ENCODE assay signal across 13 mouse cellular contexts in genomic region chr11:94933584-94933983, GRCm38 (mm10). TPM values are rescaled to one million over a fixed set of nuclear protein-coding genes. Genes with fewer than 3 reads are reported as not detected.
DNase-seq lines count a peak whose midpoint lies in the region; ATAC-seq lines count a peak whose summit lies in the region.
"Had no signal": no experiment of that assay in that cellular context is flagged by ENCODE, and none has a peak within 500 bp of the region (broad histone marks: within the 10 kb centered on the region; RNA-seq: fewer than 3 reads in every experiment).

No protein-coding gene starts in this region.

- WGBS in hindbrain, embryonic 10.5 days = 17% methylated on average over 8 of the region's 8 CpGs
- WGBS in hindbrain, embryonic 16.5 days = 16% methylated on average over 8 of the region's 8 CpGs
- 6% methylated on average over 8 of the region's 8 CpGs for WGBS in intestine, embryonic 14.5 days

- no peak overlapping the region for H3K4me3 ChIP-seq in hindbrain, embryonic 10.5 days
- no peak overlapping the region for H3K4me3 ChIP-seq in hindbrain, embryonic 16.5 days (ENCODE audit: low read length)
- no peak overlapping the region for H3K4me3 ChIP-seq in intestine, embryonic 14.5 days (ENCODE audit: low read depth, low read length)
- H3K4me3 ChIP-seq: hindbrain, embryonic 13.5 days; neural tube, embryonic 12.5 days had no signal

- H3K4me1 ChIP-seq in hindbrain, embryonic 10.5 days (replicated peaks) = peaks cover 71% of the 10 kb centered on the region
- H3K4me1 ChIP-seq in hindbrain, embryonic 16.5 days (ENCODE audit: control insufficient read depth, insufficient read depth, low read depth, low read length) = peaks cover 16% of the 10 kb centered on the region
- H3K4me1 ChIP-seq in intestine, embryonic 14.5 days (replicated peaks; ENCODE audit: control insufficient read depth, insufficient read depth, low read length) = peaks cover 60% of the 10 kb centered on the region

- H3K27ac ChIP-seq in hindbrain, embryonic 10.5 days = peak overlapping the region; percentile 53
- no peak overlapping the region for H3K27ac ChIP-seq in hindbrain, embryonic 16.5 days (ENCODE audit: low read depth, low read length)
- H3K27ac ChIP-seq in intestine, embryonic 14.5 days (ENCODE audit: low read depth) = peak overlapping the region; percentile 95
- H3K27ac ChIP-seq: liver, embryonic 14.5 days; neural tube, embryonic 12.5 days had no signal

- H3K27me3 ChIP-seq in hindbrain, embryonic 10.5 days (ENCODE audit: insufficient read depth, poor library complexity, severe bottlenecking) = peaks cover 80% of the 10 kb centered on the region
- H3K27me3 ChIP-seq in hindbrain, embryonic 16.5 days (replicated peaks; ENCODE audit: control insufficient read depth, insufficient read depth, low read length) = peaks cover 38% of the 10 kb centered on the region
- no peaks in the 10 kb centered on the region for H3K27me3 ChIP-seq in intestine, embryonic 14.5 days (replicated peaks; ENCODE audit: control insufficient read depth, insufficient read depth, low read length)

- no peaks in the 10 kb centered on the region for H3K36me3 ChIP-seq in hindbrain, embryonic 10.5 days
- no peaks in the 10 kb centered on the region for H3K36me3 ChIP-seq in hindbrain, embryonic 16.5 days (ENCODE audit: control insufficient read depth, insufficient read depth, low read length)
- H3K36me3 ChIP-seq in intestine, embryonic 14.5 days (ENCODE audit: control insufficient read depth, insufficient read depth, low read length) = peaks cover 7% of the 10 kb centered on the region; the same call in 1 of the 2 replicates
- H3K36me3 ChIP-seq: hindbrain, embryonic 13.5 days; neural tube, embryonic 12.5 days had no signal

- H3K9me3 ChIP-seq in hindbrain, embryonic 10.5 days = no peaks in the 10 kb centered on the region
- H3K9me3 ChIP-seq in hindbrain, embryonic 16.5 days (ENCODE audit: control insufficient read depth, low read length) = no peaks in the 10 kb centered on the region
- no peaks in the 10 kb centered on the region for H3K9me3 ChIP-seq in intestine, embryonic 14.5 days (ENCODE audit: control insufficient read depth, low read length)
- H3K9me3 ChIP-seq: hindbrain, embryonic 13.5 days; neural tube, embryonic 12.5 days had no signal

- H3K9ac ChIP-seq in hindbrain, embryonic 16.5 days (ENCODE audit: low read depth, low read length) = no peak overlapping the region
- H3K9ac ChIP-seq in intestine, embryonic 14.5 days (ENCODE audit: low read length) = 0 out of 2 replicates have a peak overlapping the region, but pooled peaks have one; percentile 2
- H3K9ac ChIP-seq: hindbrain, embryonic 13.5 days; liver, embryonic 14.5 days; neural tube, embryonic 12.5 days had no signal

- ATAC-seq in hindbrain, embryonic 16.5 days = no peak
- ATAC-seq in intestine, embryonic 14.5 days (replicated peaks; ENCODE audit: low FRiP score, low TSS enrichment, low read depth) = no peak

- no peak overlapping the region for H3K4me2 ChIP-seq in hindbrain, embryonic 16.5 days (ENCODE audit: low read length)
- H3K4me2 ChIP-seq in intestine, embryonic 14.5 days (ENCODE audit: low read length) = peak overlapping the region; percentile 60
- H3K4me2 ChIP-seq: hindbrain, embryonic 13.5 days; neural tube, embryonic 12.5 days had no signal

- DNase-seq in hindbrain, embryonic 10.5 days (ENCODE audit: low spot score) = peak; percentile 28
- peak; percentile 77 to 79 for DNase-seq in urinary bladder, postnatal 4 days (ENCODE audit: low spot score in 2 of 2)
- DNase-seq in urinary bladder, adult 2 months (ENCODE audit: low spot score) = no peak
- DNase-seq in intestine, embryonic 14.5 days (ENCODE audit: low spot score) = no peak
- DNase-seq in adipocyte (ENCODE audit: low spot score) = no peak
- no peak for DNase-seq in left cerebral cortex, adult 11 months (ENCODE audit: low spot score)
- no peak for DNase-seq in adrenal gland, postnatal 4 days (ENCODE audit: low spot score in 2 of 2)
- DNase-seq: adrenal gland, adult 2 months; cerebellum, adult 9-11 months had no signal

RNA-seq across cellular contexts. Expression of gene Col1a1, which starts 2.4 kb away (rescaled TPM):
- 98.1 and 193 TPM in 2 replicates for polyA plus RNA-seq in hindbrain, embryonic 10.5 days (2016; fragmentation: Nextera tagmentation; extraction: Ambion mirVana)
- polyA plus RNA-seq in hindbrain, embryonic 16.5 days (2015; fragmentation: Nextera tagmentation; extraction: Ambion mirVana) = 105 and 275 TPM in 2 replicates
- polyA plus RNA-seq in urinary bladder, adult 2 months (2012; rRNA removed) = 953 and 1,532 TPM in 2 replicates
- 841 and 905 TPM in 2 replicates for polyA plus RNA-seq in intestine, embryonic 14.5 days (2014; fragmentation: Nextera tagmentation; extraction: Ambion mirVana)
- total RNA-seq in adrenal gland, postnatal 4 days (2021) = 1,000 to 10,000 TPM in 1 of 2 experiments, 100 to 1,000 TPM in 1; 890 to 1,096 TPM

RNA-seq across cellular contexts. Expression of gene Hils1, which starts 33.8 kb away (rescaled TPM):
- polyA plus RNA-seq in hindbrain, embryonic 10.5 days (2016; fragmentation: Nextera tagmentation; extraction: Ambion mirVana) = not detected in 2 replicates
- not detected in 2 replicates for polyA plus RNA-seq in hindbrain, embryonic 16.5 days (2015; fragmentation: Nextera tagmentation; extraction: Ambion mirVana)
- polyA plus RNA-seq in urinary bladder, adult 2 months (2012; rRNA removed) = 0.19 and 0.22 TPM in 2 replicates
- polyA plus RNA-seq in intestine, embryonic 14.5 days (2014; fragmentation: Nextera tagmentation; extraction: Ambion mirVana) = not detected in 2 replicates
- not detected for total RNA-seq in adrenal gland, postnatal 4 days (2021)
- total RNA-seq: adrenal gland, adult 2 months had no signal
- polyA plus RNA-seq: adrenal gland, adult 2 months; hindbrain, embryonic 13.5 days; liver, embryonic 14.5 days; neural tube, embryonic 12.5 days had no signal

RNA-seq across cellular contexts. Expression of gene Sgca, which starts 42.5 kb away (rescaled TPM):
- 0.10 TPM in 1 of 2 replicates, not detected in the other for polyA plus RNA-seq in hindbrain, embryonic 10.5 days (2016; fragmentation: Nextera tagmentation; extraction: Ambion mirVana)
- polyA plus RNA-seq in hindbrain, embryonic 16.5 days (2015; fragmentation: Nextera tagmentation; extraction: Ambion mirVana) = 0.24 and 1.3 TPM in 2 replicates
- polyA plus RNA-seq in urinary bladder, adult 2 months (2012; rRNA removed) = 69.2 and 93.5 TPM in 2 replicates
- 0.22 TPM in 1 of 2 replicates, not detected in the other for polyA plus RNA-seq in intestine, embryonic 14.5 days (2014; fragmentation: Nextera tagmentation; extraction: Ambion mirVana)
- 1 to 10 TPM; 2.8 to 3.9 TPM for total RNA-seq in adrenal gland, postnatal 4 days (2021)
- total RNA-seq: adrenal gland, adult 2 months had no signal
- polyA plus RNA-seq: liver, embryonic 14.5 days had no signal

RNA-seq across cellular contexts. Expression of gene Ppp1r9b, which starts 57.3 kb away (rescaled TPM):
- polyA plus RNA-seq in hindbrain, embryonic 10.5 days (2016; fragmentation: Nextera tagmentation; extraction: Ambion mirVana) = 10.4 and 11.8 TPM in 2 replicates
- polyA plus RNA-seq in hindbrain, embryonic 16.5 days (2015; fragmentation: Nextera tagmentation; extraction: Ambion mirVana) = 17.8 and 18.8 TPM in 2 replicates
- polyA plus RNA-seq in urinary bladder, adult 2 months (2012; rRNA removed) = 16.0 and 35.7 TPM in 2 replicates
- polyA plus RNA-seq in intestine, embryonic 14.5 days (2014; fragmentation: Nextera tagmentation; extraction: Ambion mirVana) = 11.9 and 12.2 TPM in 2 replicates
- 100 to 1,000 TPM; 108 to 113 TPM for total RNA-seq in adrenal gland, postnatal 4 days (2021)

Comparison
In these comparisons a context has a peak if more than half of its experiments do, and no peak if none do; other contexts are left out.
1. DNase-seq: peak in hindbrain, embryonic 10.5 days (single experiment) and urinary bladder, postnatal 4 days (2 of 2); none in urinary bladder, adult 2 months (single experiment), intestine, embryonic 14.5 days (single experiment), adipocyte (single experiment), left cerebral cortex, adult 11 months (single experiment) and adrenal gland, postnatal 4 days (0 of 2).
2. RNA of gene Sgca, which starts 42.5 kb away (polyA plus RNA-seq): 69.2 to 93.5 TPM in urinary bladder, adult 2 months; 0.24 to 1.3 TPM in hindbrain, embryonic 16.5 days, 0.10 TPM in hindbrain, embryonic 10.5 days and 0.22 TPM in intestine, embryonic 14.5 days; every median in the first group is over 10 times any median in the second.